ENCODE assay signal across 22 mouse cellular contexts in genomic region chr11:69918118-69918517, GRCm38 (mm10). TPM values are rescaled to one million over a fixed set of nuclear protein-coding genes. Genes with fewer than 3 reads are reported as not detected.
DNase-seq lines count a peak whose midpoint lies in the region; ATAC-seq lines count a peak whose summit lies in the region.
"Had no signal": no experiment of that assay in that cellular context is flagged by ENCODE, and none has a peak within 500 bp of the region (broad histone marks: within the 10 kb centered on the region; RNA-seq: fewer than 3 reads in every experiment).

No protein-coding gene starts in this region.

- H3K9ac ChIP-seq in forebrain, embryonic 16.5 days (replicated peaks; ENCODE audit: low read depth, low read length): no peak overlapping the region
- H3K9ac ChIP-seq in midbrain, embryonic 14.5 days (replicated peaks; ENCODE audit: low read length): no peak overlapping the region
- peak overlapping the region; percentile 100 for H3K9ac ChIP-seq in liver, embryonic 12.5 days
- H3K9ac ChIP-seq: lung, embryonic 15.5 days; midbrain, embryonic 12.5 days; neural tube, embryonic 15.5 days; stomach, embryonic 15.5 days had no signal

- no peak overlapping the region for H3K27ac ChIP-seq in forebrain, embryonic 10.5 days
- H3K27ac ChIP-seq in forebrain, embryonic 16.5 days (ENCODE audit: low read length): no peak overlapping the region
- H3K27ac ChIP-seq in midbrain, embryonic 10.5 days (replicated peaks): no peak overlapping the region
- no peak overlapping the region for H3K27ac ChIP-seq in midbrain, embryonic 14.5 days (replicated peaks; ENCODE audit: low read depth, low read length)
- peak overlapping the region; percentile 99 for H3K27ac ChIP-seq in liver, embryonic 12.5 days
- H3K27ac ChIP-seq: embryonic facial prominence, embryonic 13.5 days; lung, embryonic 15.5 days; midbrain, embryonic 12.5 days; neural tube, embryonic 15.5 days; stomach, embryonic 15.5 days had no signal

- WGBS in forebrain, embryonic 10.5 days: 89% methylated on average over 5 of the region's 5 CpGs
- WGBS in forebrain, embryonic 16.5 days: 88% methylated on average over 5 of the region's 5 CpGs
- 90% methylated on average over 5 of the region's 5 CpGs for WGBS in midbrain, embryonic 10.5 days
- WGBS in midbrain, embryonic 14.5 days: 89% methylated on average over 5 of the region's 5 CpGs
- 68% methylated on average over 5 of the region's 5 CpGs for WGBS in liver, embryonic 12.5 days (ENCODE audit: insufficient replicate concordance)

- H3K36me3 ChIP-seq in forebrain, embryonic 10.5 days (replicated peaks): peaks cover 61% of the 10 kb centered on the region
- H3K36me3 ChIP-seq in forebrain, embryonic 16.5 days (ENCODE audit: control insufficient read depth, insufficient read depth): peaks cover 25% of the 10 kb centered on the region
- peaks cover 57% of the 10 kb centered on the region for H3K36me3 ChIP-seq in midbrain, embryonic 10.5 days
- peaks cover 48% of the 10 kb centered on the region for H3K36me3 ChIP-seq in midbrain, embryonic 14.5 days (ENCODE audit: control insufficient read depth, insufficient read depth, low read length)
- H3K36me3 ChIP-seq in liver, embryonic 12.5 days: peaks cover 59% of the 10 kb centered on the region

- peak overlapping the region; percentile 19; the same call in 1 of the 2 replicates for H3K4me3 ChIP-seq in forebrain, embryonic 10.5 days
- H3K4me3 ChIP-seq in forebrain, embryonic 16.5 days (replicated peaks; ENCODE audit: low read length): no peak overlapping the region
- peak overlapping the region; percentile 99; the same call in 1 of the 2 replicates for H3K4me3 ChIP-seq in midbrain, embryonic 10.5 days
- H3K4me3 ChIP-seq in midbrain, embryonic 14.5 days (replicated peaks; ENCODE audit: low read depth, low read length): no peak overlapping the region
- peak overlapping the region; percentile 86 for H3K4me3 ChIP-seq in liver, embryonic 12.5 days
- H3K4me3 ChIP-seq: heart, adult 2 months; neural tube, embryonic 15.5 days; stomach, embryonic 15.5 days had no signal

- H3K4me1 ChIP-seq in forebrain, embryonic 10.5 days: peaks cover 76% of the 10 kb centered on the region
- H3K4me1 ChIP-seq in forebrain, embryonic 16.5 days (replicated peaks; ENCODE audit: control insufficient read depth, insufficient read depth, low read length): peaks cover 40% of the 10 kb centered on the region
- H3K4me1 ChIP-seq in midbrain, embryonic 10.5 days: peaks cover 73% of the 10 kb centered on the region
- peaks cover 26% of the 10 kb centered on the region for H3K4me1 ChIP-seq in midbrain, embryonic 14.5 days (ENCODE audit: control insufficient read depth, insufficient read depth, low read length)
- peaks cover 67% of the 10 kb centered on the region for H3K4me1 ChIP-seq in liver, embryonic 12.5 days

- ATAC-seq in forebrain, embryonic 16.5 days: no peak
- no peak for ATAC-seq in midbrain, embryonic 14.5 days (ENCODE audit: low FRiP score, low TSS enrichment)
- ATAC-seq in liver, embryonic 12.5 days: no peak
- no peak for ATAC-seq in frontal cortex, adult (ENCODE audit: low TSS enrichment)

- no peak for DNase-seq in forebrain, embryonic 10.5 days (ENCODE audit: extremely low spot score, low spot score)
- DNase-seq in midbrain, embryonic 10.5 days (ENCODE audit: low spot score): no peak
- DNase-seq in midbrain, embryonic 14.5 days: no peak
- no peak for DNase-seq in kidney, postnatal 25 days
- DNase-seq in ovary, postnatal 14 days (ENCODE audit: low spot score): no peak
- DNase-seq: cerebellum, adult 8-10 months; gastrocnemius, postnatal 14 days; heart, adult 2 months; kidney, adult 2 months; kidney, postnatal 14 days; lung, postnatal 4 days; right cerebral cortex, postnatal 14 days; thymus, adult 2 months had no signal

- no peak overlapping the region for H3K4me2 ChIP-seq in forebrain, embryonic 16.5 days (ENCODE audit: low read length)
- H3K4me2 ChIP-seq in midbrain, embryonic 14.5 days (ENCODE audit: low read length): no peak overlapping the region
- peak overlapping the region; percentile 92 for H3K4me2 ChIP-seq in liver, embryonic 12.5 days
- H3K4me2 ChIP-seq: midbrain, embryonic 12.5 days; stomach, embryonic 15.5 days had no signal

- H3K9me3 ChIP-seq in forebrain, embryonic 10.5 days: no peaks in the 10 kb centered on the region
- no peaks in the 10 kb centered on the region for H3K9me3 ChIP-seq in forebrain, embryonic 16.5 days (ENCODE audit: control insufficient read depth, low read length)
- no peaks in the 10 kb centered on the region for H3K9me3 ChIP-seq in midbrain, embryonic 10.5 days (replicated peaks)
- no peaks in the 10 kb centered on the region for H3K9me3 ChIP-seq in midbrain, embryonic 14.5 days (ENCODE audit: control insufficient read depth, low read length)
- H3K9me3 ChIP-seq in liver, embryonic 12.5 days (replicated peaks): no peaks in the 10 kb centered on the region
- H3K9me3 ChIP-seq: embryonic facial prominence, embryonic 13.5 days; limb, embryonic 13.5 days; lung, embryonic 15.5 days; midbrain, embryonic 12.5 days; neural tube, embryonic 15.5 days; stomach, embryonic 15.5 days had no signal

- no peaks in the 10 kb centered on the region for H3K27me3 ChIP-seq in forebrain, embryonic 10.5 days (ENCODE audit: poor library complexity, severe bottlenecking)
- H3K27me3 ChIP-seq in forebrain, embryonic 16.5 days (replicated peaks; ENCODE audit: control insufficient read depth, insufficient read depth, low read length): no peaks in the 10 kb centered on the region
- H3K27me3 ChIP-seq in midbrain, embryonic 10.5 days (ENCODE audit: low read depth, poor library complexity, severe bottlenecking): no peaks in the 10 kb centered on the region
- no peaks in the 10 kb centered on the region for H3K27me3 ChIP-seq in midbrain, embryonic 14.5 days (ENCODE audit: control insufficient read depth, insufficient read depth, low read length)
- H3K27me3 ChIP-seq in liver, embryonic 12.5 days (replicated peaks): no peaks in the 10 kb centered on the region
- H3K27me3 ChIP-seq: embryonic facial prominence, embryonic 13.5 days; limb, embryonic 13.5 days; lung, embryonic 15.5 days; midbrain, embryonic 12.5 days; neural tube, embryonic 15.5 days; stomach, embryonic 15.5 days had no signal

RNA-seq across cellular contexts. Expression of gene Eif5a, which starts 3.6 kb away (rescaled TPM):
- polyA plus RNA-seq in forebrain, embryonic 10.5 days (2016; fragmentation: Nextera tagmentation; extraction: Ambion mirVana): 2,970 and 2,997 TPM in 2 replicates
- polyA plus RNA-seq in forebrain, embryonic 16.5 days (2015; fragmentation: Nextera tagmentation; extraction: Ambion mirVana): 1,142 and 1,181 TPM in 2 replicates
- polyA plus RNA-seq in midbrain, embryonic 10.5 days (2016; fragmentation: Nextera tagmentation; extraction: Ambion mirVana): 2,258 and 2,701 TPM in 2 replicates
- polyA plus RNA-seq in midbrain, embryonic 14.5 days (2014; fragmentation: Nextera tagmentation; extraction: Ambion mirVana): 1,083 and 1,099 TPM in 2 replicates
- polyA plus RNA-seq in liver, embryonic 12.5 days (2016; fragmentation: Nextera tagmentation; extraction: Ambion mirVana): 2,199 and 2,266 TPM in 2 replicates

RNA-seq across cellular contexts. Expression of gene Gps2, which starts 4.4 kb away (rescaled TPM):
- polyA plus RNA-seq in forebrain, embryonic 10.5 days (2016; fragmentation: Nextera tagmentation; extraction: Ambion mirVana): 92.4 and 97.3 TPM in 2 replicates
- polyA plus RNA-seq in forebrain, embryonic 16.5 days (2015; fragmentation: Nextera tagmentation; extraction: Ambion mirVana): 81.2 and 91.8 TPM in 2 replicates
- polyA plus RNA-seq in midbrain, embryonic 10.5 days (2016; fragmentation: Nextera tagmentation; extraction: Ambion mirVana): 98.4 and 111 TPM in 2 replicates
- polyA plus RNA-seq in midbrain, embryonic 14.5 days (2014; fragmentation: Nextera tagmentation; extraction: Ambion mirVana): 56.4 and 62.4 TPM in 2 replicates
- 125 TPM in 2 replicates for polyA plus RNA-seq in liver, embryonic 12.5 days (2016; fragmentation: Nextera tagmentation; extraction: Ambion mirVana)

RNA-seq across cellular contexts. Expression of gene Neurl4, which starts 17.2 kb away (rescaled TPM):
- polyA plus RNA-seq in forebrain, embryonic 10.5 days (2016; fragmentation: Nextera tagmentation; extraction: Ambion mirVana): 14.3 and 14.8 TPM in 2 replicates
- polyA plus RNA-seq in forebrain, embryonic 16.5 days (2015; fragmentation: Nextera tagmentation; extraction: Ambion mirVana): 19.0 and 21.5 TPM in 2 replicates
- polyA plus RNA-seq in midbrain, embryonic 10.5 days (2016; fragmentation: Nextera tagmentation; extraction: Ambion mirVana): 12.8 and 14.3 TPM in 2 replicates
- polyA plus RNA-seq in midbrain, embryonic 14.5 days (2014; fragmentation: Nextera tagmentation; extraction: Ambion mirVana): 27.5 and 29.0 TPM in 2 replicates
- 4.5 and 5.7 TPM in 2 replicates for polyA plus RNA-seq in liver, embryonic 12.5 days (2016; fragmentation: Nextera tagmentation; extraction: Ambion mirVana)

RNA-seq across cellular contexts. Expression of gene 2810408A11Rik, which starts 17.3 kb away (rescaled TPM):
- 11.9 and 12.2 TPM in 2 replicates for polyA plus RNA-seq in forebrain, embryonic 10.5 days (2016; fragmentation: Nextera tagmentation; extraction: Ambion mirVana)
- polyA plus RNA-seq in forebrain, embryonic 16.5 days (2015; fragmentation: Nextera tagmentation; extraction: Ambion mirVana): 16.4 and 18.5 TPM in 2 replicates
- 14.8 and 20.5 TPM in 2 replicates for polyA plus RNA-seq in midbrain, embryonic 10.5 days (2016; fragmentation: Nextera tagmentation; extraction: Ambion mirVana)
- 9.4 and 13.0 TPM in 2 replicates for polyA plus RNA-seq in midbrain, embryonic 14.5 days (2014; fragmentation: Nextera tagmentation; extraction: Ambion mirVana)
- polyA plus RNA-seq in liver, embryonic 12.5 days (2016; fragmentation: Nextera tagmentation; extraction: Ambion mirVana): 2.3 TPM in 2 replicates

RNA-seq across cellular contexts. Expression of gene Ybx2, which starts 17.5 kb away (rescaled TPM):
- 5.7 and 6.4 TPM in 2 replicates for polyA plus RNA-seq in forebrain, embryonic 10.5 days (2016; fragmentation: Nextera tagmentation; extraction: Ambion mirVana)
- polyA plus RNA-seq in forebrain, embryonic 16.5 days (2015; fragmentation: Nextera tagmentation; extraction: Ambion mirVana): 3.3 and 3.4 TPM in 2 replicates
- polyA plus RNA-seq in midbrain, embryonic 10.5 days (2016; fragmentation: Nextera tagmentation; extraction: Ambion mirVana): 2.4 and 2.8 TPM in 2 replicates
- polyA plus RNA-seq in midbrain, embryonic 14.5 days (2014; fragmentation: Nextera tagmentation; extraction: Ambion mirVana): 4.3 and 10.4 TPM in 2 replicates
- 0.20 and 0.25 TPM in 2 replicates for polyA plus RNA-seq in liver, embryonic 12.5 days (2016; fragmentation: Nextera tagmentation; extraction: Ambion mirVana)

Comparison
In these comparisons a context has a peak if more than half of its experiments do, and no peak if none do; other contexts are left out.
1. H3K4me3 ChIP-seq: peak in forebrain, embryonic 10.5 days (single experiment), midbrain, embryonic 10.5 days (single experiment) and liver, embryonic 12.5 days (single experiment); none in forebrain, embryonic 16.5 days (single experiment) and midbrain, embryonic 14.5 days (single experiment).